Mouse (Mus musculus): ENCODE measurements around the gene 4922502D21Rik. TPM values are rescaled to one million over a fixed set of nuclear protein-coding genes. Genes with fewer than 3 reads are reported as not detected.

The 4922502D21Rik gene
- polyA plus RNA-seq, 1 experiment from 2014 or later, result not detected

DNA sequence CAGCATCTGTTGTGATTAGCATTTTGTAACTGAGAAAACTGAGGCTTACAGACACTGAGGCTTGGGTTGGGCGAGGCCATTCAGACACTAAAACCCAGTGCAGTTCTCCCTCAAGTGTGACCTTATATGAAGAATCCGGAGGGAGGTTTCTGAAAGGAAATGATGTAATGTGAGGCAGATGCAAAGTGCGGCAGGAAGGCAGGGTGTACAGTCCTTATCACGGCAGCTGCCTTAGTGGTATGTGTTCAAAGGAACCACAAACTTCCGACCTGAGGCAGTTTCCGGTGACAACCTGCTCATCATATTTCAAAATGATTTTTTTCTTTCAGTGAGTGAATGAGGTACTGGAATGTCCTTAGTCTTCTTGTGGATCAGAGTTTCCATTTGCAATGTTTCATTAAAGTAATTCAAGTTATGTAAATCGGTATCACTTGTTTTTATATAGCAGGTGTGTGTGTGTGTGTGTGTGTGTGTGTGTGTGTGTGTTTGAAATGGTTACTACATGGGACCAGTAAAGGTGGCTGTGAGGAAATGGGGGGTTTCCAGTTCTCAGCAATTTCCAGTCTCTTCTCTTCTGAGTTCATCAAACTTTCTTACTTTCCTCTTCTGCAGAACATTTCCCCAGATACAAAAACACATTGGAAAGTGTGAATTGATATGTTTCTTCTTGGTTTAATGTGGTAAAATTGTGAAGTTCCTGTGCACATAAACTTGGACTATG is 47.1 kb downstream of the 4922502D21Rik start:
- Histone ChIP-seq H3K27me3 (no peaks in the 10 kb centered on the region), H3K9me3 (replicated peaks) (no peaks in the 10 kb centered on the region), H3K9ac (no peak overlapping the region), H3K4me2 (no peak overlapping the region), H3K27ac (no peak overlapping the region), H3K4me1 (no peaks in the 10 kb centered on the region), H3K36me3 (ENCODE audit: poor library complexity, severe bottlenecking) (no peaks in the 10 kb centered on the region), H3K4me3 (no peak overlapping the region)
- no peak for ATAC-seq
- WGBS, result 88% methylated on average over 7 of the region's 7 CpGs

DNA sequence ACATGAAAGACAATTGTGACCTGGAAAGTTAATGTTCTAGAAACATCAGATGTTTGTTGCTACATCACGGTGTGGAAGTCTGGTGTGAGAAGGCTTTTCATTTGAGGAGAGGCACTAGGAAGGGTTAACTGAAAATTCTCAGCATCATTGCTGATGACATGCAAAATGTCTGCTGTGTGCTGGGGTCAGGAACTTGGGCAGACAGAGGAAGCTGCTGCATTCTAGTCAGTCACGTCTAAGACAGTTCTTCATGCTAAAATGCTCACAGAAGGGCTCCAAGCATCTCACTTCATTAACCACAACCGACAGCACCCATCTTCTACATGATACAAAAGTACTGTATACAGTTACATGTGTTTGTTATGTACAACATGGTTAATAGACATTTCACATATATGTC is 48.3 kb downstream of the 4922502D21Rik start:
- H3K27me3 ChIP-seq, result no peaks in the 10 kb centered on the region
- H3K9ac ChIP-seq, result no peak overlapping the region
- no peaks in the 10 kb centered on the region for H3K4me1 ChIP-seq
- H3K4me3 ChIP-seq, result no peak overlapping the region
- H3K27ac ChIP-seq, result no peak overlapping the region
- WGBS, result 79% methylated on average over 3 of the region's 3 CpGs
- H3K4me2 ChIP-seq, result no peak overlapping the region
- H3K9me3 ChIP-seq (replicated peaks), result no peaks in the 10 kb centered on the region
- no peak for ATAC-seq
- H3K36me3 ChIP-seq (ENCODE audit: poor library complexity, severe bottlenecking), result no peaks in the 10 kb centered on the region

DNA sequence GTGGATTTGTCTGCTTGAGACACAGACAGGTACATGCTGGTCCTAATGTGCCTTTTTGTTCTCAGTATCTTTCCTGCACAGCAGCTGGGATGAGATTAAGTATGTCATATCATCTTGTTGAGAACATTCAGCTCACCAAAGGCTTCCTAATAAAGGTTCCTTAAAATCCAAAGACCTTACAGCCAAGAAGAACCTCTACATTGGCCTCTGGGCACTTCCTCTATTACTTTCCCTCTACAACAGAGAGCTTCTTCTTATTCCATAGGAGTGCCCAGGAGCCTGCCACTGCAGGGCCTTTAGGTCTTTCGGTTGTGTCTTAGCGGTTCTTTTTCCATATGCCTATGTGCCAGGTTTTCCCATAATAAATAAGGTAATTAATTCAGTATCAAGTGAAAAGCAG is 55.1 kb downstream of the 4922502D21Rik start:
- no peaks in the 10 kb centered on the region for H3K4me1 ChIP-seq
- 89% methylated on average over 2 of the region's 2 CpGs for WGBS
- H3K36me3 ChIP-seq (ENCODE audit: poor library complexity, severe bottlenecking), result no peaks in the 10 kb centered on the region
- H3K9me3 ChIP-seq (replicated peaks), result no peaks in the 10 kb centered on the region
- no peak overlapping the region for H3K9ac ChIP-seq
- no peak overlapping the region for H3K27ac ChIP-seq
- H3K4me2 ChIP-seq, result no peak overlapping the region
- ATAC-seq, result no peak
- H3K27me3 ChIP-seq, result no peaks in the 10 kb centered on the region
- no peak overlapping the region for H3K4me3 ChIP-seq

DNA sequence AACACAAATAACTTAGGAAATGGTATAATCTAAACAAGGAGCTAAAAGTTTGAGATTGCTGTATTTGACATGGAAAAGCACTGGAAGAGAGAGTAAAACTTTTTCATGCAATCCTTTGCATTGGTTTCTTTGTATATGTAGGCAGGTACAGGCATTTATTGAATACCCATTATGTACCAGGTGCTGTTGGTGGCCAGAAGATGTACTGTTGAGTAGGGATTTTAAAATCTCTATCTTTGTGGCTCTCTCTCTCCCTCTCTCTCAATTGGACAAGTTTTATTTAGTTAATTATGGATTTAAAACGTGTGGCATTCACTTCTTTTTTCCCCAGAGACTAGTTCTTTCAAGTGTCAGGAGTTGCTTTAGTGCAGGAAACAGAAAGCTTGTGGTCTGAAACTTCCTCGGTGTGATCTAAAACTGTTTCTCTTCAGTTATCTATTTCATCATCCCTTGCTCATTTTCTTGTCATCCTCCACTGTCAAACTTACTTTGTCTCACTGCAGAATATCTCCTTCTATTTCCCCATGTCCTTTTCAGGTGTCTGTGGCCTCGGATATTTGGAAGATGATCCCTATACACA is 55.9 kb downstream of the 4922502D21Rik start:
- whole genome bisulfite sequencing, result 70% methylated on average over 3 of the region's 3 CpGs
- Histone ChIP-seq H3K27me3 (no peaks in the 10 kb centered on the region), H3K27ac (no peak overlapping the region), H3K36me3 (ENCODE audit: poor library complexity, severe bottlenecking) (no peaks in the 10 kb centered on the region), H3K4me3 (no peak overlapping the region), H3K4me2 (no peak overlapping the region), H3K9me3 (replicated peaks) (no peaks in the 10 kb centered on the region), H3K4me1 (no peaks in the 10 kb centered on the region), H3K9ac (no peak overlapping the region)
- no peak for ATAC-seq

DNA sequence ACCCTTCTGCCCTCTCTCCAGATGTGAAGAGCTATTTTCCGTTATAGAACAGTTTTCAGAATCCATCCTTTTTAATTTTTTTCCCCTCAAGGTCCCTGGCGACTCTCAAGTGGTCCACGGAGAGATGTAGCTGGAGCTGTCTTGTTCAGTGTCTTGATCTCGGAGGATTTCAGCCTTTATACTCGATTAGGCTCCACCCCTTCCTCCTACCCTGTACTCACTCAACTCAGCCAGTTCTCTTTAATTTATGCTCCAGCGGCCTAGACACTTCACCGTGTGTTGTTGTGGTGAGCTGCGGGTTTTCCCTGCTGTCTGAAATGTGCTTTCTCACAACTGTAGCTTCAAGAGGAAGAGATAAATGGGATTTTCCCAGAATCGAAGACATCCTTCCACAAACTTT is 56.4 kb downstream of the 4922502D21Rik start, which contains the start of gene Cd69:
Gene Cd69, minus strand, starts transcription at position 217 of the 400 bp plus-strand sequence.
- ATAC-seq, result no peak
- Histone ChIP-seq H3K9me3 (replicated peaks) (no peaks in the 10 kb centered on the region), H3K27me3 (no peaks in the 10 kb centered on the region), H3K9ac (no peak within 1 kb of the TSS), H3K4me3 (no peak within 1 kb of the TSS), H3K36me3 (ENCODE audit: poor library complexity, severe bottlenecking) (no peaks in the 10 kb centered on the region), H3K4me1 (no peaks in the 10 kb centered on the region), H3K27ac (no peak within 1 kb of the TSS), H3K4me2 (no peak within 1 kb of the TSS)
- 84% methylated on average over 9 of the region's 9 CpGs for WGBS

DNA sequence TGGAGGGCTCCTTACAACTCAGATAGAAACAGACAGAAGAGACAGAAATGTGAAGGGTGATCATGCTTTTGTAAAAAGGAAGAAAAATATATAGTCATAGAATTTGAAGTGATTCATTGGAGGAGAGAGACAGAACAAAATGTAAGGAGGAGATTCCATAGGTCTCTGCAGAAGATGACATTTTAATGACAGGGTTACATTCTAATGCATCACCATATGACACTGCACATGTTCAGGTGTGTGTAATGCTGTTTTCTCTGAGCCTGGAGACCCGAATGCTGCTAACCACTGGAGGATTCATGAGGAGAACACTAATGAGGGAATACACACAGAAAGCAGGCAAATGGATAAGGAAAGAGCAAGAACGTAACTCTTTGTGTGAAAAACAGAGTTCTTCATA is 57.1 kb downstream of the 4922502D21Rik start:
- WGBS, result 92% methylated on average over 2 of the region's 2 CpGs
- no peak overlapping the region for H3K9ac ChIP-seq

DNA sequence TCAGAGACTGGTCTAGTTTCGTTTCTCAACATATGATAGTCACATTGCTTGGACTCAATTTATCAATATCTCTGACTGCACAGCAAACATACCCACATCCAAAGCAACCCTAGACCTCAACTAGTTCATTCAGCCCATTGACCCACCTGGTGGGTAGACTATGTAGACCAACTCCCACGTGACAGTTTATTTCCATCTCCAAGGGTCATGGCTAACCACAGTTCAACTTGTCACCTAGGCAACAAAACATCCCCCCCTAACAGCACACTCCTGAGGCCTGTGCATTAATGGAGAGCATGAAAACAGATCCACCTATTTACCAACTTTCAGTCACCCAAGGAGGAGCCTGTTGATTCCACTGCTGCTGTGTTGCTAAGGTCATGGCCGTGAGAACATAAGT is 57.9 kb downstream of the 4922502D21Rik start:
- no peaks in the 10 kb centered on the region for H3K9me3 ChIP-seq (replicated peaks)
- no peak for ATAC-seq
- no peaks in the 10 kb centered on the region for H3K27me3 ChIP-seq
- H3K4me1 ChIP-seq, result no peaks in the 10 kb centered on the region
- H3K9ac ChIP-seq, result no peak overlapping the region
- no peaks in the 10 kb centered on the region for H3K36me3 ChIP-seq (ENCODE audit: poor library complexity, severe bottlenecking)
- no peak overlapping the region for H3K27ac ChIP-seq
- 84% methylated on average over 3 of the region's 3 CpGs for WGBS
- no peak overlapping the region for H3K4me3 ChIP-seq
- no peak overlapping the region for H3K4me2 ChIP-seq

More for the DNA sequence above, 57.1 kb downstream of the 4922502D21Rik start:
- no peak overlapping the region for H3K4me3 ChIP-seq
- no peaks in the 10 kb centered on the region for H3K4me1 ChIP-seq
- H3K27me3 ChIP-seq, result no peaks in the 10 kb centered on the region
- ATAC-seq, result no peak
- H3K27ac ChIP-seq, result no peak overlapping the region
- no peak overlapping the region for H3K4me2 ChIP-seq
- no peaks in the 10 kb centered on the region for H3K9me3 ChIP-seq (replicated peaks)
- no peaks in the 10 kb centered on the region for H3K36me3 ChIP-seq (ENCODE audit: poor library complexity, severe bottlenecking)

Other genes starting within 250 kb of the 4922502D21Rik start
- gene Clec2e, start 230.9 kb downstream of the 4922502D21Rik start, polyA plus RNA-seq (2015; fragmentation: Nextera tagmentation; extraction: Ambion mirVana), result not detected in 2 replicates
- gene Clec2d, start 151.2 kb downstream of the 4922502D21Rik start, polyA plus RNA-seq (2015; fragmentation: Nextera tagmentation; extraction: Ambion mirVana), result not detected in 2 replicates
- not detected in 2 replicates for gene Cd69, start 56.4 kb downstream of the 4922502D21Rik start, polyA plus RNA-seq (2015; fragmentation: Nextera tagmentation; extraction: Ambion mirVana)
- 0.06 and 0.13 TPM in 2 replicates for gene Clec12a, start 10.9 kb upstream of the 4922502D21Rik start, polyA plus RNA-seq (2015; fragmentation: Nextera tagmentation; extraction: Ambion mirVana)
- 0.12 TPM in 1 of 2 replicates, not detected in the other for gene Clec12b, start 54.1 kb upstream of the 4922502D21Rik start, polyA plus RNA-seq (2015; fragmentation: Nextera tagmentation; extraction: Ambion mirVana)
- 3.6 and 4.8 TPM in 2 replicates for gene Clec1b, start 65.5 kb upstream of the 4922502D21Rik start, polyA plus RNA-seq (2015; fragmentation: Nextera tagmentation; extraction: Ambion mirVana)
- gene Clec9a, start 77.1 kb upstream of the 4922502D21Rik start, polyA plus RNA-seq (2015; fragmentation: Nextera tagmentation; extraction: Ambion mirVana), result 0.05 and 0.15 TPM in 2 replicates
- 0.89 and 1.1 TPM in 2 replicates for gene Clec1a, start 120.2 kb upstream of the 4922502D21Rik start, polyA plus RNA-seq (2015; fragmentation: Nextera tagmentation; extraction: Ambion mirVana)
- not detected in 2 replicates for gene Olr1, start 175.4 kb upstream of the 4922502D21Rik start, polyA plus RNA-seq (2015; fragmentation: Nextera tagmentation; extraction: Ambion mirVana)
- not detected in 2 replicates for gene Tmem52b, start 180.8 kb upstream of the 4922502D21Rik start, polyA plus RNA-seq (2015; fragmentation: Nextera tagmentation; extraction: Ambion mirVana)
- 125 and 126 TPM in 2 replicates for gene Gabarapl1, start 201.4 kb upstream of the 4922502D21Rik start, polyA plus RNA-seq (2015; fragmentation: Nextera tagmentation; extraction: Ambion mirVana)
- gene Klre1, start 246.1 kb upstream of the 4922502D21Rik start, polyA plus RNA-seq (2015; fragmentation: Nextera tagmentation; extraction: Ambion mirVana), result not detected in 2 replicates